Mouse (Mus musculus) bone marrow macrophage, adult 2 months (primary cell): ENCODE measurements around the gene Prss33.
"Not testable (repeated sequence)": the region's sequence is repeated elsewhere in the genome, so short reads cannot be mapped to it uniquely, and the experiment has no call there.

Source experiments
- CTCF ChIP-seq: IDR thresholded peaks from 2 replicates; pipeline ENCODE4 v1.5.1; 2012; ENCODE audit warnings: low read depth, mild to moderate bottlenecking, low read length, moderate library complexity
- POLR2A ChIP-seq: IDR thresholded peaks from 2 replicates; pipeline ENCODE4 v1.6.1; 2012; ENCODE audit warnings: mild to moderate bottlenecking, low read depth, low read length, borderline replicate concordance

GRCm38 (mm10) chr17:23880576-23880975 is 44.7 kb upstream of the Prss33 start, which contains the start of the genes Dcpp1 and Dcpp2:
- TF ChIP-seq CTCF, POLR2A: not testable (repeated sequence)
